Mouse (Mus musculus): Measurements from ENCODE around the gene Lmntd1. TPM values are rescaled to one million over a fixed set of nuclear protein-coding genes. Genes with fewer than 3 reads are reported as not detected.

Lmntd1 gene
- polyA plus RNA-seq, 1 experiment from 2014 or later: 1.3 TPM

DNA sequence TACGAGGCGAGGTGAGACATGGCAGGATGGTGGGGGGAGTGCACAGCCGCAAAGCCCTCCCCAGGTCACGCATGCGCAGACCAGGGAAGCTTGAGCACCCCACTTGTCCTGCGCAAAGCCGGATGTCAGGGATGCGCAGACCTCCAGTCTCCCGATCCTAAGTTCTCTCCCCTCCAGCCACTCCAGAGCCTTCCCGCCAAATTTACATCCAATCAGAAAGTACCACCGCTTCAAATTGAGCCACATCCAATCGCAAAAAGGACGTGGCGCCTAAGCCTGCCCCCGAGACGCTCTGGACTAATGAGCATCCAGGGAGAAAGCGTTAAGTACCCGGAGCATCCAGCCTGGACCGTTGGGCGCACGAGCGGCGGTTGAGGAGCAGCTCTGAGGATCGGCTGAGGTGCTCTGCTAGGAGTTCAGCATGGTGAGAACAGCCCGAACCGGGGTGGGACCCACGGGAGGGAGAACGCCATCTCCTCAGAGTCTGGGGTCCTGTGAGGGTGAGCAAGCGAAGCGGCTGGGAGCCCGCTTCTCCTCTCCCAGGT, 1.6 kb upstream of the Lmntd1 start, which contains the start of gene Tuba3b:
Gene Tuba3b (plus strand): TSS at position 92 of the 545 bp plus-strand sequence.
- Histone ChIP-seq H3K36me3 (ENCODE audit: control insufficient read depth, insufficient read depth, low read length) (no peaks in the 10 kb centered on the region), H3K4me1 (ENCODE audit: control insufficient read depth, insufficient read depth, low read length) (0 out of 2 replicates have a peak, but pooled peaks cover 5% of the 10 kb centered on the region), H3K9me3 (ENCODE audit: control insufficient read depth, low read length) (no peaks in the 10 kb centered on the region), H3K27me3 (ENCODE audit: control insufficient read depth, insufficient read depth, low read length) (no peaks in the 10 kb centered on the region), H3K4me2 (ENCODE audit: low read length) (no peak within 1 kb of the TSS), H3K27ac (replicated peaks; ENCODE audit: low read depth, low read length) (no peak within 1 kb of the TSS), H3K4me3 (replicated peaks; ENCODE audit: low read depth, low read length) (no peak within 1 kb of the TSS), H3K9ac (replicated peaks; ENCODE audit: low read length) (no peak within 1 kb of the TSS)
- no peak for DNase-seq
- 96% methylated on average over 31 of the region's 31 CpGs for WGBS
- ATAC-seq (ENCODE audit: low FRiP score, low TSS enrichment): no peak

DNA sequence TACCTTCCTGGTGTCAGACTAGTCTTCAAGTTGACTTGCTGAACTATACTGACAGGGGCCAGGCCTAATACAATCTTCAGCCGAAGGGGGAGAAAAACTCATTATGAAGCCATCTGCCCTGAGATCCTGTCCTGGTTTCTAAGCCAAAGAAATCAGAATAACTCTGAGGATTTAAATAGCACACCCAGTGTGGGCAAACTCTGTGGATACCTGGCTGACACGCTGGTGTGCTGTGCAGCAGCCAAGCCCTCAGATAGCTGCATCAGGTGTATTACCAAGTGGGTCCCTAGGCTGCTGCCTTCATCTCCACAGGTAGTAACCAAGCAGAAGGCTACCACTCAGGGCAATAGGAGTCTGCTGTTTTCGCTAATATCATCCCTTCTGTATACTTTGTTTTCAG, 1.5 kb downstream of the Lmntd1 start:
- 81% methylated on average over 3 of the region's 3 CpGs for WGBS
- DNase-seq (no peak), ATAC-seq (ENCODE audit: low FRiP score, low TSS enrichment) (no peak)
- no peaks in the 10 kb centered on the region for H3K36me3 ChIP-seq (ENCODE audit: control insufficient read depth, insufficient read depth, low read length)
- no peaks in the 10 kb centered on the region for H3K9me3 ChIP-seq (ENCODE audit: control insufficient read depth, low read length)
- H3K27ac ChIP-seq (replicated peaks; ENCODE audit: low read depth, low read length): no peak overlapping the region
- H3K4me3 ChIP-seq (replicated peaks; ENCODE audit: low read depth, low read length): no peak overlapping the region
- H3K27me3 ChIP-seq (ENCODE audit: control insufficient read depth, insufficient read depth, low read length): no peaks in the 10 kb centered on the region
- 0 out of 2 replicates have a peak, but pooled peaks cover 5% of the 10 kb centered on the region for H3K4me1 ChIP-seq (ENCODE audit: control insufficient read depth, insufficient read depth, low read length)
- no peak overlapping the region for H3K9ac ChIP-seq (replicated peaks; ENCODE audit: low read length)
- no peak overlapping the region for H3K4me2 ChIP-seq (ENCODE audit: low read length)

DNA sequence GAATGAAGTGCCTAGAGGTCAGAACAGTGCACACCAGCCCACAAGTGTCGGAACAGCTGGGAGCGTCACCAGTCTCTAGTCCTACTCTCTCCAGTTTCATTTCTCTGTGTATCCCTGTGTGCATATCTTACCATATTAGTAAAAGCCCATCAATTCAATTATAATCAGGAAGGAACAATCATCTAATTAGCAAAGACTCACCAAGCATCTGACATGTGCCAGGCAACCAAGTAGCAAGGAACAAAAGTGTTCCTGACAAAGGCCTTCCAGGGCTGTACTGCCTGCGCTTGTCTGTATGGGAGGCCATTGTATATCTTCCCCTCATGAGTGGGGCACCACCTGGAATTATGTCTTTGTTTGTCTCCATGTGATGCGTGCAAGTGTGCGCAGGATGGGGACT, 3.2 kb downstream of the Lmntd1 start:
- DNase-seq: no peak
- Histone ChIP-seq H3K9me3 (ENCODE audit: control insufficient read depth, low read length) (no peaks in the 10 kb centered on the region), H3K4me2 (ENCODE audit: low read length) (no peak overlapping the region), H3K36me3 (ENCODE audit: control insufficient read depth, insufficient read depth, low read length) (no peaks in the 10 kb centered on the region), H3K9ac (replicated peaks; ENCODE audit: low read length) (no peak overlapping the region), H3K4me3 (replicated peaks; ENCODE audit: low read depth, low read length) (no peak overlapping the region), H3K4me1 (ENCODE audit: control insufficient read depth, insufficient read depth, low read length) (0 out of 2 replicates have a peak, but pooled peaks cover 5% of the 10 kb centered on the region), H3K27ac (replicated peaks; ENCODE audit: low read depth, low read length) (no peak overlapping the region), H3K27me3 (ENCODE audit: control insufficient read depth, insufficient read depth, low read length) (no peaks in the 10 kb centered on the region)
- 78% methylated on average over 5 of the region's 5 CpGs for WGBS
- no peak for ATAC-seq (ENCODE audit: low FRiP score, low TSS enrichment)

DNA sequence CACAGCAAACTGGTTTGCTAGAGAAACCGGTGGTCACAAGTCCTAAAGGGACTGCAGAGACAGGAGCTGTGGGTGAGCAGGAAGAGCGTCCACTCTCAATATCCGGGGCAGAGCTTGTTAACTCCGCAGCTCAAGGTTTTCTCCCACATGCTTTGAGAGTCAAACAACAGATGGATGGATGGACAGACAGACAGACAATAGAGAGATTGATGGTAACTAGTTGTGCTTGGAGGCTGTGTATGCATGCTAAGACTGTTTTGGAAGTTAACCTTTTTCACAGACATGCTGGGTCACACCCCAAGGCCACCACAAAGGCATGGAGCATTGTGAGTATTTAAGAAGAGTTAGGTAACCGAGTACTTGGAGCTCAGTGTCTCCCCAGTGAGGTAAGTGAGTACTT, 5.4 kb downstream of the Lmntd1 start:
- Histone ChIP-seq H3K4me3 (replicated peaks; ENCODE audit: low read depth, low read length) (no peak overlapping the region), H3K9me3 (ENCODE audit: control insufficient read depth, low read length) (no peaks in the 10 kb centered on the region), H3K9ac (replicated peaks; ENCODE audit: low read length) (no peak overlapping the region), H3K4me2 (ENCODE audit: low read length) (no peak overlapping the region), H3K27me3 (ENCODE audit: control insufficient read depth, insufficient read depth, low read length) (no peaks in the 10 kb centered on the region), H3K27ac (replicated peaks; ENCODE audit: low read depth, low read length) (no peak overlapping the region), H3K4me1 (ENCODE audit: control insufficient read depth, insufficient read depth, low read length) (peaks cover 7% of the 10 kb centered on the region; the same call in 1 of the 2 replicates), H3K36me3 (ENCODE audit: control insufficient read depth, insufficient read depth, low read length) (no peaks in the 10 kb centered on the region)
- DNase-seq (no peak), ATAC-seq (ENCODE audit: low FRiP score, low TSS enrichment) (no peak)
- 93% methylated on average over 5 of the region's 5 CpGs for WGBS

DNA sequence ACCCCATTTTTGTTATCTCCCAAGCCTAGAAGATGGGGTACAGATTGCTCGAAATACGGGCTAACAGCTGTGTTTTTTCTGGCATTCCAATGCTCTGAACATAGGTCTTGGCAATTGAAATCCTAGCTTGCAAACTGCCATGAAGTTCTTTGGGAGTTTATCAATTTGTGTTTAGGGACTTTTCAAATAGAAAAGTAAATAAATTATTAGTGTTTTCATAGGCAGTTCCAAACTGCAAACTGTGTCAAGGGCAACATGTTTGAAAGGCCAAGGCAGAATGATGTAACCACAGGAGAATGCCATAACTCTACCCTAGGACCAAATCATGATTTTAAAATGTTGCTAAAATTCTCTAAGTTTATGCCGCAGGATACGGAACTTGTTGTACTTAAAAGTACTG, 6.4 kb downstream of the Lmntd1 start:
- 93% methylated on average over 4 of the region's 4 CpGs for WGBS
- H3K9ac ChIP-seq (replicated peaks; ENCODE audit: low read length): no peak overlapping the region
- H3K9me3 ChIP-seq (ENCODE audit: control insufficient read depth, low read length): no peaks in the 10 kb centered on the region
- peaks cover 4% of the 10 kb centered on the region; the same call in 1 of the 2 replicates for H3K4me1 ChIP-seq (ENCODE audit: control insufficient read depth, insufficient read depth, low read length)
- H3K27ac ChIP-seq (replicated peaks; ENCODE audit: low read depth, low read length): no peak overlapping the region
- H3K4me2 ChIP-seq (ENCODE audit: low read length): no peak overlapping the region
- H3K36me3 ChIP-seq (ENCODE audit: control insufficient read depth, insufficient read depth, low read length): no peaks in the 10 kb centered on the region
- no peaks in the 10 kb centered on the region for H3K27me3 ChIP-seq (ENCODE audit: control insufficient read depth, insufficient read depth, low read length)
- no peak overlapping the region for H3K4me3 ChIP-seq (replicated peaks; ENCODE audit: low read depth, low read length)
- ATAC-seq (ENCODE audit: low FRiP score, low TSS enrichment) (no peak), DNase-seq (no peak)

DNA sequence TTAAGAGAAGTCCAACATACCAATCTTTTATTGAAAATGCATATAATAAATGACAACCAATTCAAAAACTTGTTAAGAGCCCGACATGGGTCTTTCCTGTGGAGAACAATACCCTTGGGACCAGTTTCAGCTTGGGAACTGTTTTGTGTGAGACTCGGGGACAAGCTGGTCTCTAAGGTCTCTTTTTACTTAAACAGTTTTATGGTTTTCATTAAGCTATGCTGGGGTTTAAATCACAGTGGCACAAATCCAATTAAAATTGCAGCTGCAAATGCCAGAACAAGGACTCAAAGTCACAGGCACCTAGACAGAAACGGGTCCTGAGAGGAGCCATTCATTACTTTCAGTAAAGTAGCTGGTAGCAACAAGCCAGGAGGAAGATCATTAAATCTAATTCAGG, 8.9 kb downstream of the Lmntd1 start:
- peak; percentile 45 for DNase-seq
- 19% methylated on average over 3 of the region's 3 CpGs for WGBS
- Histone ChIP-seq H3K4me2 (ENCODE audit: low read length) (no peak overlapping the region), H3K4me3 (replicated peaks; ENCODE audit: low read depth, low read length) (no peak overlapping the region), H3K27ac (replicated peaks; ENCODE audit: low read depth, low read length) (no peak overlapping the region), H3K9me3 (ENCODE audit: control insufficient read depth, low read length) (no peaks in the 10 kb centered on the region), H3K27me3 (ENCODE audit: control insufficient read depth, insufficient read depth, low read length) (no peaks in the 10 kb centered on the region), H3K4me1 (ENCODE audit: control insufficient read depth, insufficient read depth, low read length) (peaks cover 4% of the 10 kb centered on the region; the same call in 1 of the 2 replicates), H3K9ac (replicated peaks; ENCODE audit: low read length) (no peak overlapping the region), H3K36me3 (ENCODE audit: control insufficient read depth, insufficient read depth, low read length) (no peaks in the 10 kb centered on the region)
- ATAC-seq (ENCODE audit: low FRiP score, low TSS enrichment): no peak

DNA sequence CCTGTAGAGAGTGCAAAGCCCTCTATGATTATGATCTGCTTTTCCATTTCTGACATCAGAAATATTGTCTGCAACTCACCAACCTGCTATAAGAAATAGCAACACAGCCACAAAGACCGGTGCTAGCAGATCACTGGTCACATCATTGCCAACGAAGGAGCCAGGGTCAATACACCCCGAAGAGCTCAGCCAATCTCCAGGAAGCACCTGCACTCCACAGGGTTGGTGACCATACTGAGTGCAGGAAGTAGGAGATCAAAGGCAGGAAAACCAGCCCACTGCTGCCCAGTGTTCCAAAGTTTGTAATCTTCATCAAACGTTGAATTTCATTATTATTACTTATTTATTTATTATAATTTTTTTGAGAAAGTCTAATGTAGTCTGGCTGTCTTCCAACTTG, 9.5 kb downstream of the Lmntd1 start:
- ATAC-seq (ENCODE audit: low FRiP score, low TSS enrichment) (no peak), DNase-seq (no peak)
- 82% methylated on average over 4 of the region's 4 CpGs for WGBS
- H3K27me3 ChIP-seq (ENCODE audit: control insufficient read depth, insufficient read depth, low read length): no peaks in the 10 kb centered on the region
- H3K4me3 ChIP-seq (replicated peaks; ENCODE audit: low read depth, low read length): no peak overlapping the region
- no peaks in the 10 kb centered on the region for H3K36me3 ChIP-seq (ENCODE audit: control insufficient read depth, insufficient read depth, low read length)
- no peak overlapping the region for H3K4me2 ChIP-seq (ENCODE audit: low read length)
- H3K9me3 ChIP-seq (ENCODE audit: control insufficient read depth, low read length): no peaks in the 10 kb centered on the region
- H3K27ac ChIP-seq (replicated peaks; ENCODE audit: low read depth, low read length): no peak overlapping the region
- no peak overlapping the region for H3K9ac ChIP-seq (replicated peaks; ENCODE audit: low read length)
- H3K4me1 ChIP-seq (ENCODE audit: control insufficient read depth, insufficient read depth, low read length): peaks cover 4% of the 10 kb centered on the region; the same call in 1 of the 2 replicates

DNA sequence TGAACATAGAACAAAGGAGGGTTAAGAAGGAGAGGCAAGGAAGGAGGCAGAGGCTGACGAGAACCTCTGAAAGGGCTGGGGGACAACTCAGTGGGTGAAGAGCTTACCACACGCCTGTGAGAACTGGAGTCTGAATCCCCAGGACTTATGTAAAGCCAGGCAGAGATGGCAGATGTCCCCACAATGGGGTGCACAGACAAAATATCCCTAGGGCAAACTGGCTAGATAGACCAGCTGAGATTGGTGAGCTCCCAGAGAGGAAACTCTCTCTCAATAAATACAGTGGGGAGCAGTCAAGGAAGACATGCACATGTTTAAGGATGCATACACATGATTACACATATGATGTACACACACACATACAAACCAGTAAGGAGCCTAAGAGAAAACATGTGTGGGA, 10.0 kb downstream of the Lmntd1 start:
- H3K4me2 ChIP-seq (ENCODE audit: low read length): no peak overlapping the region
- H3K9ac ChIP-seq (replicated peaks; ENCODE audit: low read length): no peak overlapping the region
- DNase-seq (no peak), ATAC-seq (ENCODE audit: low FRiP score, low TSS enrichment) (no peak)
- no peak overlapping the region for H3K4me3 ChIP-seq (replicated peaks; ENCODE audit: low read depth, low read length)
- peaks cover 4% of the 10 kb centered on the region; the same call in 1 of the 2 replicates for H3K4me1 ChIP-seq (ENCODE audit: control insufficient read depth, insufficient read depth, low read length)
- 10% methylated on average over 2 of the region's 2 CpGs for WGBS
- no peaks in the 10 kb centered on the region for H3K27me3 ChIP-seq (ENCODE audit: control insufficient read depth, insufficient read depth, low read length)
- H3K9me3 ChIP-seq (ENCODE audit: control insufficient read depth, low read length): no peaks in the 10 kb centered on the region
- H3K27ac ChIP-seq (replicated peaks; ENCODE audit: low read depth, low read length): no peak overlapping the region
- no peaks in the 10 kb centered on the region for H3K36me3 ChIP-seq (ENCODE audit: control insufficient read depth, insufficient read depth, low read length)

DNA sequence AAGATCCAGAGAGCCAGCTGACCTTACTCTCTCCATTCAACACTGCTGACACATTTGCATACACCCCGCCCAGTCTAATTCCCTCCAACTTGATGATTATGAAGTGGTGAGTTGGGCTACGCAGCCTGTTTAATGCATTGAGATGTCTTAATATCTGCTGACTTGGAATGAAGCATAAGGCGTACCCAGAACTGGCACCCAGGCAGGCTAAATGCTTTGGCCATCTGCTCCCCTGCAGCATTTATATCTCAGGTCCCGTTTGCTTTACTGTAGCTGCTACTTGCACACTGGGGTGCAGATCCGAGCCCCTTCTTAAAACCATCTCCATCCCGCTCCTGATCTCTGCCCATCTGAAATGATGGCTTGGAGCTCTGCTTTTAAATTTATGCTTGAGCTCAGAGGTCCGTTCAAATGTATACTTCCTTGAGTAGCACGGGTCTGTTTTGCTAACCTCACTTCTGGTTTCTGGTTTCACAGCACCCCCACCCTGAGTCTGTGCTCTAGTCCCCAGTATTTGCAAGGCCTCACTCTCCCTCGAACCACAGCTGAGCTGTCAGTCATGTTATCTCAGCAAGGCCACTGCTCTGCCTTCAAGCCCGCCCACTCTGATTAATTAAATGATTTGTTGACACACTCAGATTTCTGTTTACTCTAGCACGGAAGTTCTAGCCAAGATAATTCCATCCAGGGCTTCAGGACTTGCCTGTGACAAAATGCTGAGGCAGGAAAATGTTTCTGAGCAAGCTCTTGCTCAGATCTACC, 15.1 kb downstream of the Lmntd1 start:
- ATAC-seq (ENCODE audit: low FRiP score, low TSS enrichment) (no peak), DNase-seq (no peak)
- no peaks in the 10 kb centered on the region for H3K4me1 ChIP-seq (ENCODE audit: control insufficient read depth, insufficient read depth, low read length)

More for the DNA sequence above, 15.1 kb downstream of the Lmntd1 start:
- 74% methylated on average over 11 of the region's 11 CpGs for WGBS
- Histone ChIP-seq H3K9ac (replicated peaks; ENCODE audit: low read length) (no peak overlapping the region), H3K27ac (replicated peaks; ENCODE audit: low read depth, low read length) (no peak overlapping the region), H3K4me2 (ENCODE audit: low read length) (no peak overlapping the region), H3K9me3 (ENCODE audit: control insufficient read depth, low read length) (no peaks in the 10 kb centered on the region), H3K4me3 (replicated peaks; ENCODE audit: low read depth, low read length) (no peak overlapping the region), H3K27me3 (ENCODE audit: control insufficient read depth, insufficient read depth, low read length) (no peaks in the 10 kb centered on the region), H3K36me3 (ENCODE audit: control insufficient read depth, insufficient read depth, low read length) (no peaks in the 10 kb centered on the region)
